Mouse (Mus musculus): ENCODE results near the gene Ldha.
A peak's percentile ranks its signal among the peaks of the same experiment; 100 is the strongest.
"Not testable (repeated sequence)": the region's sequence is repeated elsewhere in the genome, so short reads cannot be mapped to it uniquely, and the experiment has no call there.

Gene Ldha

GRCm38 (mm10) chr7:46840787-46841525 lies at the start of gene Ldha:
Gene Ldha (plus strand): TSS chr7:46841475.
- no peak for DNase-seq

- DNase-seq: no peak
Measured at GRCm38 (mm10) chr7:46793871-46794270, 47.4 kb upstream of the Ldha start.

GRCm38 (mm10) chr7:46795287-46796205 lies 45.7 kb upstream of the Ldha start, which contains the start of the genes Hps5 and Gtf2h1:
Gene Hps5 (minus strand): TSS chr7:46796064.
Gene Gtf2h1 (plus strand): TSS chr7:46796103.
- DNase-seq: peak; percentile 97

GRCm38 (mm10) chr7:46796206-46796679 lies 45.0 kb upstream of the Ldha start:
- DNase-seq: no peak

- no peak for DNase-seq
Measured at GRCm38 (mm10) chr7:46796779-46797178, 44.5 kb upstream of the Ldha start.

GRCm38 (mm10) chr7:46810325-46810724 lies 30.9 kb upstream of the Ldha start:
- no peak for DNase-seq

- no peak for DNase-seq
Measured at GRCm38 (mm10) chr7:46814012-46814411, 27.3 kb upstream of the Ldha start.

- DNase-seq: not testable (repeated sequence)
Measured at GRCm38 (mm10) chr7:46820876-46821632, 20.2 kb upstream of the Ldha start.

- DNase-seq: no peak
Measured at GRCm38 (mm10) chr7:46827046-46827802, 14.1 kb upstream of the Ldha start.

GRCm38 (mm10) chr7:46827803-46828184 lies 13.5 kb upstream of the Ldha start:
- DNase-seq: no peak

GRCm38 (mm10) chr7:46829911-46830310 lies 11.4 kb upstream of the Ldha start:
- DNase-seq: no peak

- no peak for DNase-seq
Measured at GRCm38 (mm10) chr7:46830799-46831590, 10.3 kb upstream of the Ldha start.

- DNase-seq: no peak
Measured at GRCm38 (mm10) chr7:46831693-46832092, 9.6 kb upstream of the Ldha start.

GRCm38 (mm10) chr7:46832112-46832810 lies 9.0 kb upstream of the Ldha start:
- DNase-seq: not testable (repeated sequence)

- DNase-seq: no peak
Measured at GRCm38 (mm10) chr7:46833266-46833665, 8.0 kb upstream of the Ldha start.

GRCm38 (mm10) chr7:46833670-46834255 lies 7.5 kb upstream of the Ldha start:
- DNase-seq: no peak

- no peak for DNase-seq
Measured at GRCm38 (mm10) chr7:46834994-46835610, 6.2 kb upstream of the Ldha start.

GRCm38 (mm10) chr7:46836357-46836756 lies 4.9 kb upstream of the Ldha start:
- DNase-seq: no peak

GRCm38 (mm10) chr7:46837073-46837472 lies 4.2 kb upstream of the Ldha start:
- no peak for DNase-seq
